Mouse (Mus musculus) embryonic fibroblast, embryonic 13.5 days (primary cell): ENCODE measurements around the gene Gm9958. TPM values are rescaled to one million over a fixed set of nuclear protein-coding genes. Genes with fewer than 3 reads are reported as not detected.

Experiments used
- H3K27ac ChIP-seq: 2 replicates; pipeline ENCODE4 v1.5.1; 2012; ENCODE audit warnings: low read length, control low read depth, inconsistent platforms; ENCODE audit not compliant: insufficient read depth
- H3K4me1 ChIP-seq: 2 replicates; pipeline ENCODE4 v1.6.1; 2011; ENCODE audit warnings: low read length; ENCODE audit not compliant: control insufficient read depth, insufficient read depth
- H3K4me3 ChIP-seq: 2 replicates; pipeline ENCODE4 v1.5.1; 2011; ENCODE audit warnings: mild to moderate bottlenecking, control low read depth, low read length; ENCODE audit not compliant: insufficient read depth
- CTCF ChIP-seq: IDR thresholded peaks from 2 replicates; pipeline ENCODE4 v1.5.1; 2011; ENCODE audit warnings: mild to moderate bottlenecking, control low read depth, low read length, moderate library complexity, borderline replicate concordance; ENCODE audit not compliant: insufficient read depth
- POLR2A ChIP-seq: IDR thresholded peaks from 2 replicates; pipeline ENCODE4 v1.6.1; 2011; ENCODE audit warnings: low read depth, mild to moderate bottlenecking, control low read depth, low read length, moderate library complexity
- polyA plus RNA-seq: library from polyadenylated mRNA; stranded (reverse); fragments of >200 nt; gene quantifications from 2 replicates; pipeline ENCODE4 v1.2.4, GENCODE M21; 2011; ENCODE audit warnings: low read depth; ENCODE audit not compliant: missing spikeins, insufficient read length

Gm9958 gene
- polyA plus RNA-seq, 1 experiment = 1.1 TPM

- Histone ChIP-seq H3K27ac (no peak overlapping the region), H3K4me3 (no peak overlapping the region), H3K4me1 (no peaks in the 10 kb centered on the region; the same call in 1 of the 2 replicates)
- no peak for TF ChIP-seq CTCF
- no peak for TF ChIP-seq POLR2A
Observed at GRCm38 (mm10) chr5:90355824-90356223, 11.2 kb upstream of the Gm9958 start.

- Histone ChIP-seq H3K4me1 (no peaks in the 10 kb centered on the region; the same call in 1 of the 2 replicates), H3K27ac (no peak overlapping the region)
- TF ChIP-seq POLR2A (no peak), CTCF (no peak)
Observed at GRCm38 (mm10) chr5:90364526-90364925, 2.5 kb upstream of the Gm9958 start.

GRCm38 (mm10) chr5:90365141-90365951, 1.7 kb upstream of the Gm9958 start:
- no peaks in the 10 kb centered on the region; the same call in 1 of the 2 replicates for H3K4me1 ChIP-seq
- H3K27ac ChIP-seq = peak overlapping the region; percentile 69
- no peak for TF ChIP-seq CTCF
- no peak for TF ChIP-seq POLR2A
- peak overlapping the region; percentile 91 for H3K4me3 ChIP-seq

More at GRCm38 (mm10) chr5:90364526-90364925, 2.5 kb upstream of the Gm9958 start:
- H3K4me3 ChIP-seq = peak overlapping the region; percentile 91

GRCm38 (mm10) chr5:90366121-90367066, 610 bp upstream of the Gm9958 start, which contains the start of gene Ankrd17:
Ankrd17 (minus strand) TSS chr5:90366577.
- TF ChIP-seq POLR2A (peak; percentile 73), CTCF (no peak)

GRCm38 (mm10) chr5:90370401-90370800, 3.4 kb downstream of the Gm9958 start:
- no peak overlapping the region for H3K4me3 ChIP-seq
- no peaks in the 10 kb centered on the region for H3K4me1 ChIP-seq
- no peak overlapping the region for H3K27ac ChIP-seq
- TF ChIP-seq CTCF = no peak
- no peak for TF ChIP-seq POLR2A

More at GRCm38 (mm10) chr5:90366121-90367066, 610 bp upstream of the Gm9958 start, which contains the start of gene Ankrd17:
- H3K4me1 ChIP-seq = no peaks in the 10 kb centered on the region; the same call in 1 of the 2 replicates
- H3K4me3 ChIP-seq = peak within 1 kb of the TSS; percentile 99
- H3K27ac ChIP-seq = peak within 1 kb of the TSS; percentile 98

- Histone ChIP-seq H3K27ac (no peak overlapping the region), H3K4me3 (no peak overlapping the region), H3K4me1 (no peaks in the 10 kb centered on the region)
- TF ChIP-seq CTCF (no peak), POLR2A (no peak)
Observed at GRCm38 (mm10) chr5:90373708-90374107, 6.7 kb downstream of the Gm9958 start.

- H3K4me3 ChIP-seq = no peak overlapping the region
- H3K27ac ChIP-seq = no peak overlapping the region
- H3K4me1 ChIP-seq = no peaks in the 10 kb centered on the region
- TF ChIP-seq POLR2A (no peak), CTCF (no peak)
Observed at GRCm38 (mm10) chr5:90381458-90381857, 14.5 kb downstream of the Gm9958 start.

GRCm38 (mm10) chr5:90383080-90383479, 16.1 kb downstream of the Gm9958 start:
- H3K4me3 ChIP-seq = no peak overlapping the region
- H3K27ac ChIP-seq = no peak overlapping the region
- no peak for TF ChIP-seq CTCF
- no peak for TF ChIP-seq POLR2A
- H3K4me1 ChIP-seq = no peaks in the 10 kb centered on the region

GRCm38 (mm10) chr5:90393764-90394163, 26.8 kb downstream of the Gm9958 start:
- H3K4me1 ChIP-seq = no peaks in the 10 kb centered on the region
- no peak overlapping the region for H3K27ac ChIP-seq
- no peak for TF ChIP-seq POLR2A
- TF ChIP-seq CTCF = no peak
- H3K4me3 ChIP-seq = no peak overlapping the region
